Mouse (Mus musculus) bone marrow, adult 2 months (tissue): ENCODE data around the gene Ubp1.

ENCODE experiments used
- CTCF ChIP-seq: fragments of 200-500 bp; IDR thresholded peaks from 2 replicates; pipeline ENCODE4 v1.5.1; 2011; ENCODE audit warnings: low read length, control low read depth; ENCODE audit not compliant: control insufficient read depth, insufficient read depth
- POLR2A ChIP-seq: fragments of 200-500 bp; IDR thresholded peaks from 2 replicates; pipeline ENCODE4 v1.6.1; 2011; ENCODE audit warnings: low read depth, mild to moderate bottlenecking, control low read depth, low read length, borderline replicate concordance; ENCODE audit not compliant: control insufficient read depth

DNA sequence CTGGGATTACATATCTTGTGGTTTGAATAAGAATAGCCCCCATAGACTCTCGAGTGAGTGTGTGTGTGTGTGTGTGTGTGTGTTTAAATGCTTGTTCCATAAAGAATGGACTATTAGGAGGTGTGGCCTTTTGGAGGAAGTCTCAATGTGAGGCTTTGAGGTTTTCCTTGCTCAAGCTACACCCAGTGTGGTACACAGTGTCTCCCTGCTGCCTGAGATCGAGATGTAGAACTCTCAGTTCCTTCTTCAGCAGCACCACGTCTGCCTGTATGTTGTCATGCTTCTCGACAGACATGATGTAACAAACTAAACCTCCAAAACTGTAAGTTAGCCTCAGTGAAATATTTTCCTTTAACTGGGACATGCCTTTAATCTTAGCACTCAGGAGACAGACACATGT is 2.1 kb upstream of the Ubp1 start:
- TF ChIP-seq CTCF: no peak
- TF ChIP-seq POLR2A: no peak
